Mouse (Mus musculus): ENCODE measurements around the gene Dot1l. TPM values are rescaled to one million over a fixed set of nuclear protein-coding genes. Genes with fewer than 3 reads are reported as not detected.
A peak's percentile ranks its signal among the peaks of the same experiment; 100 is the strongest.

The Dot1l gene
- polyA plus RNA-seq, 1 experiment from 2014 or later = 28.3 TPM

DNA sequence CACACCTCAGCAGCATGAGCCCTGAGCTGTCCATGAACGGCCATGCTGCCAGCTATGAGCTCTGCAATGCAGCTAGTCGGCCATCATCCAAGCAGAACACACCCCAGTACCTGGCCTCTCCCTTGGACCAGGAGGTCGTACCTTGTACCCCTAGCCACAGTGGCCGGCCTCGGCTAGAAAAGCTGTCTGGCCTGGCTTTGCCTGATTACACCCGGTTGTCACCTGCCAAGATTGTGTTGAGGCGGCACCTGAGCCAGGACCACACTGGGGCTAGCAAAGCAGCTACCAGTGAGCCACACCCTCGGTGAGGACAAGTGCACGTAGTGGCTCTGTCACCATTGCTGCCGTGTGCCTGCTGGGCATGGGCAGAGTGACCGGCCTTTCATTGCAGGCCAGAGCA, 31.0 kb downstream of the Dot1l start:
- Histone ChIP-seq H3K27me3 (ENCODE audit: low read depth, poor library complexity, severe bottlenecking) (no peaks in the 10 kb centered on the region), H3K4me3 (0 out of 2 replicates have a peak overlapping the region, but pooled peaks have one; percentile 1), H3K27ac (no peak overlapping the region), H3K36me3 (peaks cover 100% of the 10 kb centered on the region), H3K4me1 (peaks cover 6% of the 10 kb centered on the region; the same call in 1 of the 2 replicates), H3K9me3 (replicated peaks) (no peaks in the 10 kb centered on the region)
- DNase-seq (ENCODE audit: low spot score) = no peak
- WGBS = 94% methylated on average over 11 of the region's 11 CpGs

DNA sequence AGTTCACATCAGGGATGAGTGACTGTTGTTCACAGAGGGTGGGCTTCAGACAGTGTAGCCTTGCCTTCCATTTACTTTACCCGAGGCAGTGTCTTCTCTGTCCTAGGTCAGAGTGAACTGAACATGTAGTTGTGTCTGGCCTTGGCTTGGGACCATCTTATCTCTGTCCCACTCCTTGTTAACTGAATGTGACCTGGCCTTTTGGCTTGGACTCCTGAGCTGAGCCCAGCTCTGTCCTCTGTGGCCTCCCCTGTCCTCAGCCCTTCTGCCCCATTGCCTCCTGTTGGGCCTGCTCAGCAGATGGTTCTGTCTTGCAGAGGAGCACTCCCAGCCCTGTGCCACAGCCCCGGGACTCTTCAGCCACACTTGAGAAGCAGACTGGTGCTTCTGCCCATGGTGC, 32.5 kb downstream of the Dot1l start:
- Histone ChIP-seq H3K4me1 (peaks cover 15% of the 10 kb centered on the region; the same call in 1 of the 2 replicates), H3K27me3 (ENCODE audit: low read depth, poor library complexity, severe bottlenecking) (no peaks in the 10 kb centered on the region), H3K4me3 (no peak overlapping the region), H3K9me3 (replicated peaks) (no peaks in the 10 kb centered on the region), H3K36me3 (peaks cover 100% of the 10 kb centered on the region), H3K27ac (no peak overlapping the region)
- no peak for DNase-seq (ENCODE audit: low spot score)
- WGBS = 81% methylated on average over 2 of the region's 2 CpGs

DNA sequence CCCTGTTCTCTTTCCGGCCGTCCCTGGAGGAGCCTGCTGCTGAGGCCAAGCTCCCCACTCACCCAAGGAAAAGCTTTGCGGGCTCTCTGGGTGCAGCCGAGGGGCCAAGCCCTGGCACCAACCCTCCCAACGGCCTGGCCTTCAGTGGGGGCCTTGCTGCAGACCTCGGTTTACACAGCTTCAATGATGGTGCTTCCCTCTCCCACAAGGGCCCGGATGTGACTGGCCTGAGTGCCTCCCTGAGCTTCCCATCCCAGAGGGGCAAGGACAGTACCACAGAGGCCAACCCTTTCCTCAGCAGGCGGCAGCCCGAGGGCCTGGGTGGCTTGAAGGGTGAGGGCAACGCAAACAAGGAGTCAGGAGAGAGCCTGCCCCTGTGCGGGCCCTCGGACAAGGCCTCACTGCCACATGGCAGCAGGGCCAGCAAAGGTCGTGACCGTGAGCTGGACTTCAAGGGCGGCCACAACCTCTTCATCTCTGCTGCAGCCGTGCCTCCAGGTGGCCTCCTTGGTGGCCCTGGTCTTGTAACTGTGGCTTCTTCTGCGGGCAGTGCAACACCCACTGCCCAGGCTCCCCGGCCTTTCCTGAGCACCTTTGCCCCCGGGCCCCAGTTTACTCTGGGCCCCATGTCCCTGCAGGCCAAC, 35.9 kb downstream of the Dot1l start:
- no peaks in the 10 kb centered on the region for H3K27me3 ChIP-seq (ENCODE audit: low read depth, poor library complexity, severe bottlenecking)
- no peak for DNase-seq (ENCODE audit: low spot score)
- peaks cover 21% of the 10 kb centered on the region; the same call in 1 of the 2 replicates for H3K4me1 ChIP-seq
- peaks cover 100% of the 10 kb centered on the region for H3K36me3 ChIP-seq
- no peaks in the 10 kb centered on the region for H3K9me3 ChIP-seq (replicated peaks)
- H3K27ac ChIP-seq = no peak overlapping the region
- 84% methylated on average over 19 of the region's 19 CpGs for WGBS
- peak overlapping the region; percentile 4; the same call in 1 of the 2 replicates for H3K4me3 ChIP-seq

DNA sequence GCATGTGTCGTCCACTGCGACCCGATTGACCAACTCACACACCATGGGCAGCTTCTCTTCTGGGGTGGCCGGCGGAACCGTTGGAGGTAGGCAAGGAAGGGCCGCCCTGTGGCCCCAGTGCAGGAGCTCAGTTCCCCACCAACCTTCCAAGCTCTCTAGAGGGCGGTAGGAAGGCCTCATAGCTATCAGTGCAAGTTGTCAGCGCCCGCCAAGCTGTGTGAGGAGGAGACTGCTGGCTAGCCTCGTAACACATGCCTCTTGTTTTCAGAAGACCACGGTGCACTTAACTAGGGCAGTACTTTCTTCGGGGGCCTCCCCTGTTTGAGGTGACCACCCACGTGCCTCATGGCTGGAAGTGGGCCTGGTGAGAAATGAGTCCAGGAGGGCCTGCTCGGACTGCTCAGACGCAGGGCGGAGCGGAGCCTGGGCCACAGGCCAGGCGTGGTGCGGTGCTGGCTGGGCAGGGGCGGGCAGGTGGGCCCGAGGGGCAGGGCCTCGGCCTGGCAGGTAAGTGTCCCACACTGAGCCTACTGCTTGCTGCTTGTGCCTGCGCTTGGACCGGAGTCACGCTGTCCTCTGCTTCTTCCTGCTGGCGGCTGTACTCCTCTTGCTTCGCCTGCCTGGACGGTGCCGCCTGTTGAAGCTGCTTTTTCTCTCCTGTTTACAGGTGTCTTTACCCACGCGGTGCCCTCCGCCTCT, 36.6 kb downstream of the Dot1l start:
- Histone ChIP-seq H3K27ac (peak overlapping the region; percentile 1), H3K9me3 (replicated peaks) (no peaks in the 10 kb centered on the region), H3K4me1 (peaks cover 28% of the 10 kb centered on the region), H3K36me3 (peaks cover 100% of the 10 kb centered on the region), H3K27me3 (ENCODE audit: low read depth, poor library complexity, severe bottlenecking) (no peaks in the 10 kb centered on the region), H3K4me3 (peak overlapping the region; percentile 13)
- WGBS = 83% methylated on average over 33 of the region's 33 CpGs
- no peak for DNase-seq (ENCODE audit: low spot score)

DNA sequence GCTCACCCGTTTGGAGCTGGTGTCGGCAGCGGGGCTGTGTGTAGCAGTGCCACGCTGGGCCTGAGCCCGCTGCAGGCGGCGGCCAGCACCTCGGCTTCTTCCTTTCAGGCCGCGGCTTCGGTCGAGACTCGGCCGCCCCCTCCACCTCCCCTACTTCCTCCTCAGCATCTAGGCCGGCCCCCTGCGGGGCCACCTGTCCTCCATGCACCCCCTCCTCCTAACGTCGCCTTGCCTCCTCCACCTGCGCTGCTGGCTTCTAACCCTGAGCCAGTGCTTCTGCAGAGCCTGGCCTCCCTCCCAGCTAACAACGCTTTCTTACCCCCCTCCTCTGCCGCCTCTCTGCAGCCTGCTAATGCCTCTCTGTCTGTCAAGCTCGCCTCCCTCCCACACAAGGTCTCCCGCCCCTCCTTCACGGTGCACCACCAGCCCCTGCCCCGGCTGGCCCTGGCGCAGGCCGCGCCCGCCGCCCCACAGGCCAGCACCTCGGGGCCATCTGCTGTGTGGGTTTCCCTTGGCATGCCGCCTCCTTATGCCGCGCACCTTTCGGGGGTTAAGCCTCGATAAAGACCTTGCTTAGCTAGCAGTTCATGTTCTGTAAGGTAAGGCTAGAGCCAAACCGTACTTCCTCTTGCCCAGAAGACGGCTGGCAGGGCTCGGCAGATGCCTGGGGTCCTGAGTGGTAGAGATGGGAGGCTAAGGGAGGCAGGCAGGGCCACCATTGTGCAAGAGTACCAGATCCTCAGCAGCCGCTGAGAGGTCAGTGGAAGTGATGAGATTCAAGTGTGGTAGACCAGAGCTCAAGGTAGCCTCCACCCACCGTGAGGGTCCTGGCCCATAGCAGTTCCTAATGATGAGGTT, 37.4 kb downstream of the Dot1l start:
- Histone ChIP-seq H3K27ac (peak overlapping the region; percentile 1; the same call in 1 of the 2 replicates), H3K4me1 (peaks cover 36% of the 10 kb centered on the region), H3K4me3 (peak overlapping the region; percentile 13; the same call in 1 of the 2 replicates), H3K9me3 (replicated peaks) (no peaks in the 10 kb centered on the region), H3K36me3 (peaks cover 98% of the 10 kb centered on the region), H3K27me3 (ENCODE audit: low read depth, poor library complexity, severe bottlenecking) (no peaks in the 10 kb centered on the region)
- DNase-seq (ENCODE audit: low spot score) = no peak
- 74% methylated on average over 41 of the region's 41 CpGs for WGBS

DNA sequence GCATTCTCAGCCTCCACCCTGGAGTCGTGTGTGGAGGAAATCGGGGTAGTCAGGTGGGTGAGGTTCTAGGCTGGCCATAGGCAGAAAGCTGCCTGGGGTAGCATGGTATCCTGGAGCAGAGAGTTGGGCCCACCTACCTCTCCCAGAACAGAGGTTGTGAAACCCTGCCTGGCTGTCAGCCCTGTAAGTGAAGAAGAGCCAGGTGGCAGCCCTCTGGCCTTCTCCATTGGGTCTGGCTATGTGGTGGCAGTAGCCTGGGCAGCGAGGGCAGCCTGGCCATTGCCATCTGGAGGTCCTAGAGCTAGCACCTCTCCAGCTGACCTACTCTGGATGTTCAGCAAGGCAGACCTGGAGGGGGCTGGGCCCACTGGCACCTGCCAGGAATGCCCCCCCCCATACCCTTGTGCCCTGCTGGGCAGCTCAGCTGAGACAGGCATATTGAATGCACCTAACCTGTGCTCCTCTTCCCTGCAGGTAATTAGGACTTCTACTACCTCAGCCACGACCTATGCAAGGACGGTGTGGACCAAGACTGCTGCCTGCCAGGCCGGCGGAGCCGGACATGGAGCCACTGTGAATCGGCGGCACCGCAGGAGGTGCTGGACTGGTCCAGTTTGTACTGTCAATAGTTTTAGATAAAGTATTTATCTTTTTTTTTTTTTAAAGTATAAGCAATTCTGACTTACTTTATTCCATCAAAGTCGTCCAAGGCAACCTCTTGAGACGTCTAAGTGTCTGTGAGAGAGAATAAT, 38.2 kb downstream of the Dot1l start:
- no peak for DNase-seq (ENCODE audit: low spot score)
- Histone ChIP-seq H3K27ac (no peak overlapping the region), H3K27me3 (ENCODE audit: low read depth, poor library complexity, severe bottlenecking) (no peaks in the 10 kb centered on the region), H3K4me1 (peaks cover 36% of the 10 kb centered on the region), H3K4me3 (no peak overlapping the region), H3K36me3 (peaks cover 89% of the 10 kb centered on the region), H3K9me3 (replicated peaks) (no peaks in the 10 kb centered on the region)
- WGBS = 93% methylated on average over 13 of the region's 13 CpGs

DNA sequence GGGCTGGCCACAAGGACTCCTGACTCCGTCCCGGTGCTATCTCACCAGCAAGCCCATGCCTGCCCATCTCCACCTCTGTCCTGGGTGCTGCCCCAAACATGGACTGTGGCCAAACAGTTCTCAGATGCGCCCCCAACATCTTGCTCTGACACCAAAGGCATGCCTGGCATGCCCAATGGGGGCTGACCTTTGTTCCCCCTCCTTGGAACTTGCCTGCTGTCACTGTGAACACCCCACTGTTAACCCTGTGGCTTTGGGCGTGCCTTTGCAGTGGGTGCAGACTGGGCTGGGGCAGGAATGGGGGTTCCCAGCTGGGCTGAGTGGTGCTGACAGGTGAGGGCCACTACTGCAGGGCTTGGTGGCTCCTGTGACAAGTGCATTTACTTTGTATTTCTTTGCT, 38.8 kb downstream of the Dot1l start:
- H3K27me3 ChIP-seq (ENCODE audit: low read depth, poor library complexity, severe bottlenecking) = no peaks in the 10 kb centered on the region
- DNase-seq (ENCODE audit: low spot score) = no peak
- 91% methylated on average over 4 of the region's 4 CpGs for WGBS
- H3K9me3 ChIP-seq (replicated peaks) = no peaks in the 10 kb centered on the region
- 0 out of 2 replicates have a peak overlapping the region, but pooled peaks have one; percentile 1 for H3K4me3 ChIP-seq
- peaks cover 84% of the 10 kb centered on the region for H3K36me3 ChIP-seq
- H3K4me1 ChIP-seq = peaks cover 36% of the 10 kb centered on the region
- H3K27ac ChIP-seq = no peak overlapping the region

DNA sequence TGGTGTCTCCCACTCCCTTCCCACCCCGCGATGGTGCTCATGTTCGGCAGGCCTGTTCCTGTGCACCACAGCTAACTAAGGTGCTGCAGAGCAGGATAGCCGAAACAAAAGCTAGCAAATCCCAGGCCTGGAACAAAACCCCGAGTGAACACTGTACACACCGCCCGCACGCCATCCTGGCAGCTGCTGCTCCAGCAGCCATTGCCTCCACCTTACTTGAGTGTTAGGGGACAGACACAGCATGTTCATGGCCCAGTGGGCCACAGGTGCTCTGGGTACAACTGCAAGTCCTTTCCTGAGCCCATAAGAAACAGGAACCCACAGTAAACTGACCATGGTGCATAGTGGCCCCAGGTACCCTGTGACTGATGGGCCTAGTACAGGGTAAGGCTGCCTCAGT, 39.7 kb downstream of the Dot1l start:
- Histone ChIP-seq H3K9me3 (replicated peaks) (no peaks in the 10 kb centered on the region), H3K27ac (0 out of 2 replicates have a peak overlapping the region, but pooled peaks have one; percentile 10), H3K4me3 (no peak overlapping the region), H3K4me1 (peaks cover 42% of the 10 kb centered on the region), H3K36me3 (peaks cover 76% of the 10 kb centered on the region), H3K27me3 (ENCODE audit: low read depth, poor library complexity, severe bottlenecking) (no peaks in the 10 kb centered on the region)
- no peak for DNase-seq (ENCODE audit: low spot score)
- WGBS = 94% methylated on average over 8 of the region's 8 CpGs

DNA sequence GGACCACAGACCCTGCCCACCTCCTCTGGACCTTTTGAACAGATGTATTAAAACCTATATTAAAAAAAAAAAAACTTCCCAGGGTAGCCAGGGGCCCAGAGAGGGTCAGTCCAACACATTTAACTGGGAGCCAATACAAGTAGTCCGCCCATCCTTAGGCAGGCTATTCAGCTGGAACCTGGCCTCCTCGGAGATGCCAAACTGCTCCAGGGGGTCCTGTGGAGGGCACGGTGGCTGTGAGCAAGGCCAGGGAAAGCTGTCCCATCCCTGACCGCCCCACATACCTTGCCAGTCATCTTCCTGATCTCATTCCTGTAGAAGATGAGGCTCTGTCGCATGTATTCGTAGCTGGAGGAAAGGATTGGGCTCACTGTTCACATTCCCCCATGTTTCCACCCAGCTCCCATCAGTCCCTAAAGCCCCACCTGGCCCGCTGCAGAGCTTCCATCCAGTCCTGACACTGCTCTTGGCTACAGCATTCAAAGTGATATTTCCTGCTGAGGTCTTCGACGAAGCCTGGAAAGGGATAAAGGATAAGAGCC, 41.4 kb downstream of the Dot1l start:
- H3K27ac ChIP-seq = 0 out of 2 replicates have a peak overlapping the region, but pooled peaks have one; percentile 91
- H3K4me3 ChIP-seq = peak overlapping the region; percentile 69
- no peaks in the 10 kb centered on the region for H3K9me3 ChIP-seq (replicated peaks)
- H3K4me1 ChIP-seq = peaks cover 44% of the 10 kb centered on the region
- no peaks in the 10 kb centered on the region for H3K27me3 ChIP-seq (ENCODE audit: low read depth, poor library complexity, severe bottlenecking)
- peaks cover 76% of the 10 kb centered on the region for H3K36me3 ChIP-seq
- no peak for DNase-seq (ENCODE audit: low spot score)
- WGBS = 88% methylated on average over 9 of the region's 9 CpGs

DNA sequence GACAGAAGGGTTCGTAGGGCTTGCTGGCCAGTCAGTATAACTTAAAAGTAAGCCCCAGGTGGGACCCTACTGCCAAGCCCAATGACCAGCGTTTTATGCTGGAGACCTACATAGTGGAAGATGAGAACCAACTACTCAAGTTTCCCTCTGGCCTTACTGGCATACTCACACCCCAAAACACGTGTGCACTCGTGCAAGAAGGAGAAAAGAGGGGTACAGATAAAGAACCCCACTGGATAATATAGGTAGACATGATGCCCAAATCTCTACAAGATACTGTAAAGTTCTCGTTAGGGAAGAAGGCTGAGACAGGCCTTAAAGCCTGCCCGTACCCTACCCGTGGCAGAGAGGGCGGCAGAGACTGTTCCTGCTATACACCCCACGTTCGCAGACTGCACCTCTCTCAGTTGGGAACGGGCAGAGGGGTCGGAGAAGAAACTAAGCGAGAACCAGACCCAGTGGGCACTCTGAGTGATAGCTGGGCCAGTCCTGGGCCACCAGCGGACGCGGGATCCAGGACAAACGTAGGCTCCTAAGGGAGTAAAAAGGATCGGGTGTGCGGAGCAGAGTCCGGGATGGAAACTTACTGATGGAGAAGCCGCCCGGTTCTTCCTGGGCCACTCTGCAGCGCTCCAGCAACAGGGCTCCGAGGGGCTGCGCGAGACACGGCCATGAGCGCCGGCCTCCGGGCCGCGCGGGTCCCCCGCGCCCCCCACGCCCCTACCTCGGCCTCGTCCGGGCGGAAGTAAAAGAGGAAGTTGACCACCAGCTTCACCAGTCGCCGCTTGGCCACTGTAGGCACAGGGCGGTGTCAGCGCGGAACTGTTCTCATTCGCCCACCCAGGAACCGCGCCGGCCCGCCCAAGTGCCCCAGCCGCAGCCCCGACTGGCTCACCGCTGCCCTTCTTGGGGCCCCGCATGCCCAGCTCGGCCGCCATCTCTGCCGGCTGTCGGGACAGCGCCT, 42.5 kb downstream of the Dot1l start:
- H3K27me3 ChIP-seq (ENCODE audit: low read depth, poor library complexity, severe bottlenecking) = no peaks in the 10 kb centered on the region
- H3K4me1 ChIP-seq = peaks cover 35% of the 10 kb centered on the region
- peaks cover 76% of the 10 kb centered on the region for H3K36me3 ChIP-seq
- peak overlapping the region; percentile 69 for H3K4me3 ChIP-seq
- WGBS = 3% methylated on average over 59 of the region's 59 CpGs
- no peaks in the 10 kb centered on the region for H3K9me3 ChIP-seq (replicated peaks)
- peak overlapping the region; percentile 91 for H3K27ac ChIP-seq
- peak; percentile 60 for DNase-seq (ENCODE audit: low spot score)
